Mouse (Mus musculus) subcutaneous adipose tissue, adult 2 months (tissue): ENCODE results near the gene Prickle4. TPM values are rescaled to one million over a fixed set of nuclear protein-coding genes. Genes with fewer than 3 reads are reported as not detected.

Source experiments
- polyA plus RNA-seq: library from polyadenylated mRNA; depleted of rRNA; stranded (reverse); fragments of >200 nt; gene quantifications from 2 replicates; pipeline ENCODE4 v1.2.3, GENCODE M21; 2012; ENCODE audit warnings: low replicate concordance; rRNA removed

Prickle4 gene
- polyA plus RNA-seq: 7.4 and 9.1 TPM in 2 replicates

GRCm38 (mm10) chr17:47694503-47695336, at the start of gene Prickle4:
Prickle4 (minus strand) TSS chr17:47694736.

GRCm38 (mm10) chr17:47736856-47737255, 42.3 kb upstream of the Prickle4 start, which contains the start of gene Tfeb:
Tfeb (plus strand) TSS chr17:47737030.

GRCm38 (mm10) chr17:47726566-47726965, 32.0 kb upstream of the Prickle4 start, which contains the start of gene Pgc:
Pgc (plus strand) TSS chr17:47726842.

GRCm38 (mm10) chr17:47694442-47694502, 264 bp downstream of the Prickle4 start, which contains the start of gene Gm21981:
Gm21981 (minus strand) TSS chr17:47694455.

GRCm38 (mm10) chr17:47688608-47689575, 5.6 kb downstream of the Prickle4 start, which contains the start of gene Frs3:
Frs3 (plus strand) TSS chr17:47689030.

GRCm38 (mm10) chr17:47688344-47688607, 6.3 kb downstream of the Prickle4 start, which contains the start of gene Tomm6:
Tomm6 (minus strand) TSS chr17:47688386.

Other genes starting within 250 kb of the Prickle4 start
- gene Taf8, start 192.4 kb downstream of the Prickle4 start, polyA plus RNA-seq: 25.0 and 34.5 TPM in 2 replicates
- gene Ccnd3, start 189.7 kb downstream of the Prickle4 start, polyA plus RNA-seq: 165 and 189 TPM in 2 replicates
- gene Bysl, start 83.2 kb downstream of the Prickle4 start, polyA plus RNA-seq: 12.1 and 16.8 TPM in 2 replicates
- 30.1 and 35.1 TPM in 2 replicates for gene Med20, start 83.2 kb downstream of the Prickle4 start, polyA plus RNA-seq
- gene Gm20517, start 83.1 kb downstream of the Prickle4 start, polyA plus RNA-seq: 0.92 and 3.5 TPM in 2 replicates
- 10.6 and 11.0 TPM in 2 replicates for gene Usp49, start 64.0 kb downstream of the Prickle4 start, polyA plus RNA-seq
- 108 and 152 TPM in 2 replicates for gene Tomm6, start 6.3 kb downstream of the Prickle4 start, polyA plus RNA-seq
- 13.8 and 15.6 TPM in 2 replicates for gene Frs3, start 5.7 kb downstream of the Prickle4 start, polyA plus RNA-seq
- 2.8 and 5.5 TPM in 2 replicates for gene Gm21981, start 281 bp downstream of the Prickle4 start, polyA plus RNA-seq
- gene Pgc, start 32.1 kb upstream of the Prickle4 start, polyA plus RNA-seq: 0.50 and 0.56 TPM in 2 replicates
- 20.9 and 24.8 TPM in 2 replicates for gene Tfeb, start 42.3 kb upstream of the Prickle4 start, polyA plus RNA-seq
- gene Mdfi, start 140.0 kb upstream of the Prickle4 start, polyA plus RNA-seq: 10.0 and 35.1 TPM in 2 replicates
- 29.1 and 59.3 TPM in 2 replicates for gene Foxp4, start 229.9 kb upstream of the Prickle4 start, polyA plus RNA-seq